In the genomic region with DNA sequence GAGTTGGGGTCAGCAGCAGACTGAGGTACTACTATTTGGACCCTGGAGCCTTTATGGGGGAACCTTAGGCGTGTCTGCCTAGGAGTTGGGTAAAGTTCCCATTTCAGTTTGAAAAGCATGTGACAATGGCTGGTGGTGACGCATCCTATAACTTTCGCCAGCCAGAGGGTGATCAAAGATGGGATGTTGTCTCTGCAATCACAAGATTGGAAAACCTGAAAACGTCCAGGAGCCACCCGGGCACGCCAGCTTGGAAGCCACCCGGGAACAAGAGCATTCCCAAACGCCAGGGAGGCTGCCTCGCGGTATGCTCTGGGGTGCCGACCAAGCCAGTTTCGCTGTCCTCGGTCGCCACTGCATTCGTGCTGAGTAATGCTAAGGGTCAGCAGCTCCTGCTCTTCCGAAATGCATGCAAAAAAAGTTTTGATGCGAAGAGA, we compare ENCODE assay signal across 8 mouse cellular contexts. TPM values are rescaled to one million over a fixed set of nuclear protein-coding genes. Genes with fewer than 3 reads are reported as not detected.
DNase-seq lines count a peak whose midpoint lies in the region; ATAC-seq and TF ChIP-seq lines count a peak whose summit lies in the region.

No protein-coding gene starts in this region.

- no peak for TF ChIP-seq EP300 in liver, embryonic 14.5 days (IDR thresholded peaks at IDR 0.05; ENCODE audit: low read depth)

- no peak for ATAC-seq in forebrain, embryonic 16.5 days
- peak; percentile 30; the same call in 1 of the 2 replicates for ATAC-seq in liver, embryonic 14.5 days (ENCODE audit: insufficient read depth)
- no peak for ATAC-seq in stomach, embryonic 15.5 days (ENCODE audit: insufficient read depth, low FRiP score, low read depth)

- no peaks in the 10 kb centered on the region for H3K27me3 ChIP-seq in liver, adult 2 months (ENCODE audit: control insufficient read depth, insufficient read depth, low read length)
- H3K27me3 ChIP-seq in forebrain, embryonic 16.5 days (replicated peaks; ENCODE audit: control insufficient read depth, insufficient read depth, low read length): no peaks in the 10 kb centered on the region
- H3K27me3 ChIP-seq in liver, embryonic 14.5 days (ENCODE audit: control insufficient read depth, insufficient read depth, low read length): no peaks in the 10 kb centered on the region
- no peaks in the 10 kb centered on the region for H3K27me3 ChIP-seq in stomach, embryonic 15.5 days (replicated peaks)

- no peak for DNase-seq in liver, adult 2 months (ENCODE audit: extremely low read depth, low read depth, low spot score)
- DNase-seq in liver: no peak
- peak; percentile 35 for DNase-seq in c-Kit-negative CD71-positive TER-119-positive erythroid progenitor cells, embryonic 14.5 days (ENCODE audit: low read depth, low spot score)
- peak in 1 of 3 experiments; percentile 40 for DNase-seq in liver, embryonic 14.5 days (ENCODE audit: low read depth in 3 of 3, low spot score in 3 of 3)
- no peak for DNase-seq in spleen, postnatal 14 days (ENCODE audit: low spot score in 2 of 2)
- DNase-seq in thymus, postnatal 4 days: no peak

- peaks cover 16% of the 10 kb centered on the region for H3K4me1 ChIP-seq in liver, adult 2 months (ENCODE audit: control insufficient read depth, insufficient read depth, low read length)
- peaks cover 16% of the 10 kb centered on the region for H3K4me1 ChIP-seq in forebrain, embryonic 16.5 days (replicated peaks; ENCODE audit: control insufficient read depth, insufficient read depth, low read length)
- peaks cover 11 to 21% of the 10 kb centered on the region in 2 experiments for H3K4me1 ChIP-seq in liver, embryonic 14.5 days (replicated peaks; ENCODE audit: control insufficient read depth in 2 of 2, insufficient read depth in 2 of 2, low read length in 1 of 2)
- H3K4me1 ChIP-seq in stomach, embryonic 15.5 days: peaks cover 17% of the 10 kb centered on the region

- H3K4me2 ChIP-seq in forebrain, embryonic 16.5 days (ENCODE audit: low read length): peak overlapping the region; percentile 78
- peak overlapping the region; percentile 98 for H3K4me2 ChIP-seq in liver, embryonic 14.5 days (ENCODE audit: low read depth)
- H3K4me2 ChIP-seq in stomach, embryonic 15.5 days: peak overlapping the region; percentile 68

- H3K9ac ChIP-seq in liver, adult 2 months (ENCODE audit: low read depth, low read length): peak overlapping the region; percentile 71
- H3K9ac ChIP-seq in forebrain, embryonic 16.5 days (replicated peaks; ENCODE audit: low read depth, low read length): peak overlapping the region; percentile 66
- peak overlapping the region; percentile 81 for H3K9ac ChIP-seq in liver, embryonic 14.5 days (replicated peaks)
- peak overlapping the region; percentile 21; the same call in 1 of the 2 replicates for H3K9ac ChIP-seq in stomach, embryonic 15.5 days

- 2% methylated on average over 17 of the region's 17 CpGs for WGBS in liver, adult 2 months
- WGBS in forebrain, embryonic 16.5 days: 3% methylated on average over 17 of the region's 17 CpGs
- WGBS in liver, embryonic 14.5 days (ENCODE audit: insufficient replicate concordance): under 1% methylated on average over 17 of the region's 17 CpGs
- WGBS in stomach, embryonic 15.5 days: 3% methylated on average over 17 of the region's 17 CpGs

- H3K27ac ChIP-seq in liver, adult 2 months (replicated peaks; ENCODE audit: insufficient read depth, low read depth, low read length): peak overlapping the region; percentile 90
- H3K27ac ChIP-seq in forebrain, embryonic 16.5 days (ENCODE audit: low read length): peak overlapping the region; percentile 85
- H3K27ac ChIP-seq in liver, embryonic 14.5 days: peak overlapping the region; percentile 86
- peak overlapping the region; percentile 93 for H3K27ac ChIP-seq in stomach, embryonic 15.5 days

- H3K36me3 ChIP-seq in liver, adult 2 months (ENCODE audit: control insufficient read depth, insufficient read depth, low read length): no peaks in the 10 kb centered on the region
- H3K36me3 ChIP-seq in forebrain, embryonic 16.5 days (ENCODE audit: control insufficient read depth, insufficient read depth): no peaks in the 10 kb centered on the region
- H3K36me3 ChIP-seq in liver, embryonic 14.5 days (replicated peaks; ENCODE audit: control insufficient read depth, insufficient read depth, low read depth): peaks cover 10% of the 10 kb centered on the region
- H3K36me3 ChIP-seq in stomach, embryonic 15.5 days: no peaks in the 10 kb centered on the region

- peaks cover 16% of the 10 kb centered on the region for H3K79me2 ChIP-seq in liver, adult 2 months (ENCODE audit: control insufficient read depth, insufficient read depth, low read length)

- no peak for TF ChIP-seq CTCF in liver, adult 2 months (IDR thresholded peaks at IDR 0.05; ENCODE audit: low read depth, low read length)
- no peak for TF ChIP-seq CTCF in liver, embryonic 14.5 days (IDR thresholded peaks at IDR 0.05; ENCODE audit: low read depth)

- peak overlapping the region; percentile 61 for H3K4me3 ChIP-seq in liver, adult 2 months (ENCODE audit: insufficient read depth, low read depth, low read length)
- H3K4me3 ChIP-seq in forebrain, embryonic 16.5 days (replicated peaks; ENCODE audit: low read length): peak overlapping the region; percentile 57
- peak overlapping the region; percentile 88 to 98 for H3K4me3 ChIP-seq in liver, embryonic 14.5 days (ENCODE audit: insufficient read depth in 1 of 2, low read depth in 2 of 2, low read length in 2 of 2)
- peak overlapping the region; percentile 44 for H3K4me3 ChIP-seq in stomach, embryonic 15.5 days (replicated peaks)

- H3K9me3 ChIP-seq in forebrain, embryonic 16.5 days (ENCODE audit: control insufficient read depth, low read length): no peaks in the 10 kb centered on the region
- H3K9me3 ChIP-seq in liver, embryonic 14.5 days (ENCODE audit: control insufficient read depth, low read length): no peaks in the 10 kb centered on the region
- no peaks in the 10 kb centered on the region for H3K9me3 ChIP-seq in stomach, embryonic 15.5 days

- no peak for TF ChIP-seq POLR2A in liver, adult 2 months (IDR thresholded peaks at IDR 0.05; ENCODE audit: extremely low read depth, insufficient read depth, low read length)

RNA-seq across cellular contexts. Expression of a gene that starts 0.9 kb away (rescaled TPM):
- total RNA-seq in liver, adult 2 months (2014; rRNA removed): 15.7 and 19.5 TPM in 2 replicates
- polyA plus RNA-seq in liver, adult 2 months (2012; rRNA removed): 13.6 and 14.0 TPM in 2 replicates
- 144 and 158 TPM in 2 replicates for polyA plus RNA-seq in forebrain, embryonic 16.5 days (2015; fragmentation: Nextera tagmentation; extraction: Ambion mirVana)
- polyA plus RNA-seq in liver, embryonic 14.5 days (2012; rRNA removed): 23.3 and 27.7 TPM in 2 replicates
- 58.4 and 66.4 TPM in 2 replicates for polyA plus RNA-seq in liver, embryonic 14.5 days (2014; fragmentation: Nextera tagmentation; extraction: Ambion mirVana)
- polyA plus RNA-seq in stomach, embryonic 15.5 days (2015; fragmentation: Nextera tagmentation; extraction: Ambion mirVana): 145 and 163 TPM in 2 replicates

RNA-seq across cellular contexts. Expression of a gene that starts 7.6 kb away (rescaled TPM):
- total RNA-seq in liver, adult 2 months (2014; rRNA removed): 220 and 227 TPM in 2 replicates
- polyA plus RNA-seq in liver, adult 2 months (2012; rRNA removed): 358 and 464 TPM in 2 replicates
- polyA plus RNA-seq in forebrain, embryonic 16.5 days (2015; fragmentation: Nextera tagmentation; extraction: Ambion mirVana): 218 and 221 TPM in 2 replicates
- polyA plus RNA-seq in liver, embryonic 14.5 days (2012; rRNA removed): 97.4 and 120 TPM in 2 replicates
- polyA plus RNA-seq in liver, embryonic 14.5 days (2014; fragmentation: Nextera tagmentation; extraction: Ambion mirVana): 198 and 209 TPM in 2 replicates
- polyA plus RNA-seq in stomach, embryonic 15.5 days (2015; fragmentation: Nextera tagmentation; extraction: Ambion mirVana): 385 and 409 TPM in 2 replicates

RNA-seq across cellular contexts. Expression of a gene that starts 45.6 kb away (rescaled TPM):
- total RNA-seq in liver, adult 2 months (2014; rRNA removed): 28.0 and 41.7 TPM in 2 replicates
- 110 and 128 TPM in 2 replicates for polyA plus RNA-seq in liver, adult 2 months (2012; rRNA removed)
- 316 and 452 TPM in 2 replicates for polyA plus RNA-seq in forebrain, embryonic 16.5 days (2015; fragmentation: Nextera tagmentation; extraction: Ambion mirVana)
- polyA plus RNA-seq in liver, embryonic 14.5 days (2012; rRNA removed): 47.5 and 64.9 TPM in 2 replicates
- 88.2 and 91.2 TPM in 2 replicates for polyA plus RNA-seq in liver, embryonic 14.5 days (2014; fragmentation: Nextera tagmentation; extraction: Ambion mirVana)
- 1,683 and 1,927 TPM in 2 replicates for polyA plus RNA-seq in stomach, embryonic 15.5 days (2015; fragmentation: Nextera tagmentation; extraction: Ambion mirVana)

Comparison
In these comparisons a context has a peak if more than half of its experiments do, and no peak if none do; other contexts are left out.
1. H3K9ac ChIP-seq: peak in every context shown above with its lines; median percentile 81 in liver, embryonic 14.5 days; 71 in liver, adult 2 months; 66 in forebrain, embryonic 16.5 days; 21 in stomach, embryonic 15.5 days.